Mouse (Mus musculus) liver, adult 2 months (tissue): ENCODE measurements at regions not wholly inside any gene's neighbourhood (a gene's known extent, or its start where the extent isn't known, plus 50 kb on each side); places are given as distances from the start of the nearest gene placed in this dataset.

Source experiments
- CTCF ChIP-seq: fragments of 200-500 bp; IDR thresholded peaks from 2 replicates; pipeline ENCODE4 v1.5.1; 2011; ENCODE audit warnings: low read depth, low read length, control low read depth
- POLR2A ChIP-seq: fragments of 200-500 bp; IDR thresholded peaks from 2 replicates; pipeline ENCODE4 v1.6.1; 2011; ENCODE audit warnings: low read length, control low read depth; ENCODE audit not compliant: insufficient read depth; ENCODE audit errors: extremely low read depth

- no peak for TF ChIP-seq CTCF
- no peak for TF ChIP-seq POLR2A
These were observed 697.2 kb upstream of the Tmem132c start for GRCm38 (mm10) chr5:126544261-126544976.
